Mouse (Mus musculus): ENCODE data around the gene Cmklr1.
"Not testable (repeated sequence)": the region's sequence is repeated elsewhere in the genome, so short reads cannot be mapped to it uniquely, and the experiment has no call there.

The Cmklr1 gene

DNA sequence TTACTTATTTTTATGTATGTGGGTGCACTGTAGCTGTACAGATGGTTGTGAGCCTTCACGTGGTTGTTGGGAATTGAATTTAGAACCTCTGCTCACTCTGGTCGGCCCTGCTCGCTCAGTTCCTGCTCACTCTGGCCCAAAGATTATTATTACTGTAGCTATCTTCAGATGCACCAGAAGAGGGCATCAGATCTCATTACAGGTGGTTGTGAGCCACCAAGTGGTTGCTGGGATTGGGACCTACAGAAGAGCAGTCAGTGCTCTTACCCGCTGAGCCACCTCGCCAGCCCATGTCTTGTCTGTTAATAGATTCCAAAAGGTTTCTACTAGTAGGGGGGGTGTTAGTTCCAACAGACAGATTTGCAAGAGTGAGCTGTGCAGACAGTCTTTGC is 63.8 kb downstream of the Cmklr1 start:
- in situ Hi-C loops (cut with MboI) = not testable (repeated sequence)

DNA sequence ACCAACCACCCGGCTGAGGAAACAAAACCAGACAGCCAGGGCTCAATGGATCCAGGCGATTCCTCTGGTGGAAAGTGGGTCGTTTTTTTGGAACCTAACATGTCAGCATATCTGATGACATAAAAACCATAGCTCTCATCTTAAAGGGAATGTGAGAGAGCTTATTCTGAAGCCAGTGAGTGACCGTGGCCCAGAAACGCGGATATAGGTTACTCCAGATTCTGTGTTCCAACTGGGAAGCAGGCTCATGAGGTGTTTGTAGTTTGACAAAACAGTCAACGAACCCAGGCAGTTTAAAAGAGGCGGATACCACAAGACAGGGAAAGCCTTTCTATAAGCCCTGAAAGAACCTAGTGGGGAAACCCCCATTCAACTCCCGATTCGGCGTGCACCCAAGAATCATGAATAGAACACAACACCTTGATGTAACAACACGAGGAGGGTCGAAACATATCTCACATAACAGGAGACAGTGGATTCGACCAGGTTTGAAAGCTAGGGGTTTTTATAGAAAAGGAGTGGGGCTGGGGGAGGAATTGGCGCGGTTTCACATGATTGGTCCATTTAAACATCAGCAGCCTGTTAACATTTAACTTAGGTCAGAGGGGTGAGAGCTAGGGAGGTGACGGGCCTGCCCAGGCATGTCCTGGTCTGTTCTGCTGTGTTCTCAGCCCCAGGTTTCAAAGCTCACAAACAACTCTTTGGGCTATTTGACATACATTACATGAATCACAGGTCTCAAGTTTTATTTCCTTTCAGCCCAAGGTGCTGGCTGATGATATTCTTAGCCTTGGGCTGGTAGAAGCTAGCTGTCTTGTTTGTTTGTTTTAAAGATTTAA is 64.4 kb downstream of the Cmklr1 start:
- in situ Hi-C loops (cut with MboI) = not testable (repeated sequence)

DNA sequence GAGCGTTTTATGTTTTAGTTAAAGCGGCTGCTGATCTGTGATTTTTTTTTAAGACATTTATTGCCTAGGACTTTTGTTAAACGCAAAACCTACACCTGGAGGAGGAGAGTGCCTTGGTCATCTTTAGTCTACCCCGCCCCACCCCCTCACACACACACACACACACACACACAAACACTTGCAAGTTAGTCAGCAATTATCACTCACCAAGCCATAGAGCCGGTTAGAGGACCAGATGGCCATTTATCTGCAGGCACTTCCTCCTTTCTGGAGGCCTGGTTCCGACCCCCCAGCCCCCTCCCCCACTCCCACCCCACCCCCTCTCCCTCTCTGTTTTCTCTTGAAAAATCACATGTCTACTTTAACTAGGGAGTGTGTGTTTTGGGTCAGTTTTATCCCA is 65.8 kb downstream of the Cmklr1 start:
- in situ Hi-C loops (cut with MboI) = no loop called here

DNA sequence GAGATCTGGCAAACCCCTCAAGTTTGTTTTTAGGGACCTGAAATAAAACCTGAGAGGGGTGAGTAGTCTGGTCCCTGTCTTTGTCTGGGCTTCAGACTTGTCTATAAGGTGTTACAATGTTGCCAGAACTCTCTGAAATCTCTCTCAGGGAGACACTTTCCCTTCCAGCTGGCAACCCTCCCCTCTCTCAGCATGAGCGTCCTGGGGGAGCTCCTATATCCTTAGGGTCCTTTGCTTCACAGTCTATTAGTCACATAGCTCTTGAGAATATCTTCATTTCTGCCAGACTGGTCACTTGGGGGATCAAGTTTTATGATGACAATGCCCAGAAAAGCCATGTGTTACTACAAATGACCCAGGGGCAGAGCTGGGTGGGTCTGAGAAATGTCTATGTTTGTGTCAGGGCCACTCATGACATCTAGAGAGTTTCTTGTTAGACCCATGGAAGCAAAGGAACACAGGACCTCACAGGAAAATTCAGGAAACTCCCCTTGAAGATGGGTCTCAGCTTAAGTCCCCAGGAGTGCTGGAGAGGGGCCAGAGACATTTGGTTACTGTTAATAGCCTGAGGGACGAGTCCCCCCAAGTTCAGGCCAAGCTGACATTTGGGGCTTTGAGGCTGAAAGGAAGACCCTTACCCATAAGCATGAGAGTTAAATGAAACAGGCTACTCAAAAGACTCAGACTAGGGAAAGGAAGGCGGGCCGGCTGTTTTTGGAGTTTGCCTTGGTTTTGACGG is 66.6 kb downstream of the Cmklr1 start:
- in situ Hi-C loops (cut with MboI) = no loop called here

DNA sequence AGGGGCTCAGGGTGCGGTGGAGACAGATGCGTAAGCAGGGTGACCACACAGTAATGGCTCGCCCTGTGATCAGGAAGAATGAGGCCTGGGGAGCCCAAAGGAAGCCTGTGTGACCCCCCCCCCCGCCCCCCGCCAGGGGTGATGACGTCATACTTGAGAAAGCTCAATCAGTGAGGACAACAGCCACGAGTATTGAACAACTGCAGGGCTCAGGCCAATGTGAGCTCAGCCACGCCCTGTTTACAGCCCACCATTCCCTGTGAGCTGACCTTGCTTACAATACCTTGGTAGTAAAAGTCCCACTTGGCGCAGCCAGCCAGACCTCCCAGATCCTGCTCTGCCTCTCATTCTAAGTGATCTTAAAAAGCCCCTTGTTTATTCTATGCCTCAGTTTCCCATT is 69.4 kb downstream of the Cmklr1 start:
- in situ Hi-C loops (cut with MboI) = no loop called here

DNA sequence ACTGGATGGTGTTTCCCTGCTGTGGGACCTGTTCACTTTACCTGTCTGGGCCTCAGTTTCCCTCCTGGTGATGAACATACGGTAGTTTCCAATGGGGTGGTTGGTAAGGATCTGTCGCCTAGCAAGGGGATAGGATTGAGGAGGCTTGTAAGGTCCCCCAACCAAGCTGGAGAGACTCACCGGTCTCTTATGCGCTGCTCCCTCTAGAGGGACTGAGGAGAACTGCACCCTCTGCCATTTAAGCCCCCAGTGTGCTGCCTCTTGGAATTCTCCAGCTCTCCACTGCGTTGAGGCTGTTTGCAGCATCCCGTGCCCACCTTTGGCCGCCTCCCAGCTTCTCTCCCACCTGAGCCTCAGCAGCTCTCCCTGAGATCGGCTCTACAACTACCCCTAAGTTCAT is 70.0 kb downstream of the Cmklr1 start:
- in situ Hi-C loops (cut with MboI) = no loop called here

DNA sequence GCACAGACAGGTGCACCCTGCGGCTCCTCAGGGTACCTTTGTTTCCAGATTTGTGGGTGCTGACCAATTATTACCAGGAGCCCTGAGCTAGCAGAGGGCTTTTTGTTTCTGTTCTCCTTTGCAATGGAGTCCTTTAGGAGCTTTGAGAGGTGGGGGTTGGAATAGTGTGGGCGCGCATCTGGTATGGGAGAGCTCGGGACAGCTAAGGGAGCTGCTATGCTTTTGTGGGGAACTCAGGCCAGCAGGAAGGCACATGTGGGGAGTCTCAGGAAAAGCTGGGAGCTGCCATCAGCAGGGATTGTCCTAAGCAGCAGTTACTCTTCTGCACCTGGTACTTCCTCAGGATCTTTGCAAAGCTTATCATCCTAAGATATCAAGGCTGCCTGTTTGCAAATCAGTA is 71.1 kb downstream of the Cmklr1 start:
- in situ Hi-C loops (cut with MboI) = no loop called here

DNA sequence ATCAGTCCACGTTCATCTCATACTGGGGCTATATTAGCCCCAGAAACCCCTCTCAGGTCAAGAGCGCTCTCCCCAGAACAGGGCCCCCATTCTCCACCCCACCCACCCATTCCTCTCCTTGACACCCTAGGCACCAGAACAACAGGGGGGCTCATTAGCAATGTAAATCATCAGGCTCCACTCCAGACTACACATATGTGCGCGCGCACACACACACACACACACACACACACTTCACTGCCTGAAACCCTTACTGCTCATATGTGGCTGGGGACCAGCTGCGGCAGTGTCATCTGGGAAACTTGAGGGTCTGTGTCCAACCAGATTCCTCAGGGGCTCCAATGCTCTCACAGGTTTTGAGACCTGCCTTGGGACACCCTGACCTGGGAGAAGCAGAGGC is 71.8 kb downstream of the Cmklr1 start:
- in situ Hi-C loops (cut with MboI) = no loop called here

DNA sequence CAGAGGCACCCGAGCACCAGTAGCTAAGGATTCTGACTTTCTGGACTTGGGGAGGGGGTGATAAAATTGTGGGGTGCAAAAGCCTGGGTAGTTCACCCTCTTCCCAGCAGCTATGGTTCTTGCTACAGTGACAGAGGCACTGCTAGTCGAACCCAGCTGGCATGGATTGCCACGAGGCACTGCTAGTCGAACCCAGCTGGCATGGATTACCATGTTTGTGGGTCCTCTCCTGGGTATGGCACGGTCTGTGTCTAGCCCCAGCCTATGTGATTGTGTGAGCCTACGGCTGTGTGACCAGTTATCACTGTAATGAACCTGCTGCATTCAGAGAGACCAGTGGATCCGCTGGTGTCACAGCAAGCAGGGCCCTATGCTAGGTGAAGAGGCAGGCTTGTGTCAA is 72.7 kb downstream of the Cmklr1 start:
- in situ Hi-C loops (cut with MboI) = no loop called here

DNA sequence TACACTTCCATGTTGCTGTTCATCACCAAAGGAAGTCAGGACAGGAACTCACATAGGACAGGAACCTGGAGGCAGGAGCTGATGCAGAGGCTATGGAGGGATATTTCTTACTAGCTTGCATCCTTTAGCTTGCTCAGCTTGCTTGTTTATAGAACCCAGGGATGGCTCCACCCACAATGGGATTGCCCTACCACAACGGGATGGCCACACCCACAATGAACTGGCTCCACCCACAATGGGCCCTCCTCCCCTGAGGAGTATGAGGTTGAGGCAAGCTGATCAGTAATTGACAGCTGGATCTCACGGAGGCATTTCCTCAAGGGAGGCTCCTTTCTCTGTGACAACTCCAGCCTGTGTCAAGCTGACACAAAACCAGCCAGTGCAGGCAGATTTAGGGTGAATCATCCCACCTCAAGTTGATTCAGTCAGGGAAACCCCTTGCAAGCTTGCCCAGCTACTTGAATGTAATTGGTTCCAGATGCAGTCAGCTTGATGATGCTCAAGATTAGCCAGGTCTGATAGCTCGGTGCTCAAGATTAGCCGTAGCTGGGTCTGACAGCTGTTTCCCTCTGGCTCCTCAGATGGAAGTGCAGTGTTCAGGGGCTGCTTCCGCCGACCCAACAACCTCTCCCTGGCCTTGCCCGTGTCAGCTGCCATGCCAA is 80.0 kb downstream of the Cmklr1 start:
- in situ Hi-C loops (cut with MboI) = no loop called here

DNA sequence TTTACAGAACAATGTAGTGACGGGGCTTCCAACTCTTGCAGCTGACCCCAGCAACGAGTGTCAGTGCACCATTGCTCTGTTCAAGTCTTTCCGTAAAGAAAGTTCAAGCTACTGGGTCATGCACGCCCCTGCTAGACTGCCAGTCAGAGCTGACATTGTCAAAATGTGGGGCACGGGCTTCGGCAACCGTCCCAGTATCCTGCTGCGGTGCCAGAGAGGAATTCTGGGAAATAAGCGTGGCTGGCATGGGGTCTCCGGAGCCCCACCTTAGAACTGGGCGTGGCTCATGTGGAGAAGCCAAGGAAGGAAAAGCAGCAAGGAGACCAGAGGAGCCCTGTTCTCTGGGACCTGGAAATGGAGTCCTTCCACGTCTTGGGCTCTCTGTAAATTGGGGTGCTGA is 84.4 kb downstream of the Cmklr1 start:
- in situ Hi-C loops (cut with MboI) = no loop called here

DNA sequence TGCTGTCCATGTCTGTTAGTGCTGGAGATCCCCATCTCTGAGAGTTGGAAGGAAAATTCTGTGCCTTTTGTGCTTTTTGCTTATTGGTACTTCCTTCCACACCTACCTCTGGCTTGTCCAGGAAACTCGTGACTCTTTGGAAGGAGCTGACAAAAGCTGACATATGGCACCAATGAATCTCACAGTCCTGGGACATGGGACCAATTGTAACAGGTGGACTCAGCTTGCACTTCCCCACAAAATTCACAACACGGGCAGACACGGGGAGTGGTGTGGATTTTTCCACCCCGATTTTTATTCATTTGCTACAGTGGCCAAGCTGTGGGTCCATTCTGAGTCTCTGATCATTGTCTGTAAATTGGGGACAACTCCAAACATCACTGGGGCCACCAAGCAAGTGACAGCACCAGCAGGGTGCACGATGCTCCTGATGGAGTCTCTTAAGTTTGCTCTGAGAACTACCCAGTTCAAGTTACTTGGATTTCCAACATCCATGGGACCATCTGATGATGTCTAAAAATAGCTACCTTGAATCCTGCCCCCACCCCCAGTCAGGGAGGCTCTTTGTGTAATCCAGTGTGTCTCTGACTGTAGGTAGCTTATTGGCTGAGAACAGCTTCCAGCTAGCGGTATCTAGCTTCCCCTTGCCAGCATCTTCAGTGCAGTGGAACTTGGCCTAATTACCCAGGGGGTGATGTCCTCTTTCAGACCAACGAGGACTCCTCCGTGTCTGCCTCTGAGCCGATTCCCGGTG is 84.9 kb downstream of the Cmklr1 start:
- in situ Hi-C loops (cut with MboI) = no loop called here

DNA sequence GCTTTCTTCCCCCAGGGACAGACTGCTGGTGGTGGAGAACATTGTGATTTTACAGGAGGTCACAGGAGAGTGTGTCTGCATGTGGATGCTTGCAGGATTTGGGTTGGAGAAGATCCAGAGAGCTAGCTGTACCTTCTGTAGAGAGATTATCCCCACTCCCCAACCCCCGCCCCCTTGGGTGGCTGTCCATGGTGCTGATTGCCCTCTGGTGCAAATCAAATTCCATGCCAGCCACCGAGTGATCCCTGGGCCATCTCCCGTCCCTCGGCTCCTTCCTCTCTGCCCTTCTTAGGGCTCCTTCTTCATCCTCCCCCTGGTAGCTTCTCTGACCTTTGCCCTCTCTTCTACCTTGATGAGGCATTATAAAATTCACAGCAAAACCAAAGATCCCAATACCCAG is 85.8 kb downstream of the Cmklr1 start:
- in situ Hi-C loops (cut with MboI) = no loop called here
